Mouse (Mus musculus): ENCODE data around the gene Dner. TPM values are rescaled to one million over a fixed set of nuclear protein-coding genes. Genes with fewer than 3 reads are reported as not detected.

Dner gene
- 76.4 and 78.0 TPM in 2 replicates for polyA plus RNA-seq (2016; fragmentation: Nextera tagmentation; extraction: Ambion mirVana)

DNA sequence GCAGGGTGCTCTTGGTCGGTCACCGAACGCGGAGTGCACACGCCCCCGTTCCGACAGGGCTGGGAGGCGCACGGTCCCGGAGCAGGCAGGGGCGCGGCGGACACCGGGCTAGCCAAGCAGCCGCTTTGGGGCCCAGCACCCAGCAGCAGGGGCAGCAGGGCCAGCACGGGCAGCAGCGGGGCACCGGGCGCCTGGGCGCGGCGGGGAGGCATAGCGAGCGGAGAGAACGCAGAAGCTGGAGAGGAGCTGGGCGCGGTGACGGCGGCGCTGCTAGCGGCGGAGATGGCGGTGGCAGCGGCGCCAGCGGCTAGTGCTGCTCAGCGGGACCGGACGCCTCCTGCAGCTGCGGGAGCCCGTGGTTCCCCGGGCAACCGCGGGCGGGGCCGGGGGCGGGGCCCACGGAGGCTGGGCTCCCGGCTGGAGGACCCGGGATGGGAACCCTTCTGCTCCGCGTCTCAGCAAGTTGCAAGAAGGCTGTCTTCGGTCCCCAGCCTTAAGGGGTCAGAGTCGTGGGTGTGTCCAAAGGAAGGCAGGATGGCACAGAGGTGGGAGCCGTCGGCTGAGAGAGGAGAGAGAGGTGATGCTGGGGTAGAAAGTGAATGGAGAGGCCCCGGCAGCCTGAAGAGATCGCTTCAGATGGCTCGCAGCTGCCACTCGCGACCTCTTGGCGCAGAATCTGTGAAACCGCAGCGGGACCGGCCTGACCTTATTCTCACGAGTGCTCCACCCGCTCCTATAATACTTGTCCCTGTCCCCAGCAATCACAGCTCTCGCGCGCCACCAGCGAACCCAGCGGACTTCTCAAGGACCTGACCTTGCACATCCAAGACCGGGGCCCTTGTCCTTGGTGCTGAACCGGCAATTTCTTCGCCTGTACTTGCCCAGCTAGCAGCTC, at the start of gene Dner:
Dner (minus strand) TSS at position 705 of the 895 bp plus-strand sequence.
- peak within 1 kb of the TSS; percentile 94 for H3K27ac ChIP-seq (replicated peaks)
- H3K36me3 ChIP-seq: no peaks in the 10 kb centered on the region
- no peaks in the 10 kb centered on the region for H3K9me3 ChIP-seq
- peaks cover 5% of the 10 kb centered on the region; the same call in 1 of the 2 replicates for H3K27me3 ChIP-seq
- peak within 1 kb of the TSS; percentile 92 for H3K4me2 ChIP-seq (replicated peaks)
- peaks cover 13% of the 10 kb centered on the region for H3K4me1 ChIP-seq
- H3K4me3 ChIP-seq: peak within 1 kb of the TSS; percentile 87
- WGBS: 1% methylated on average over 70 of the region's 75 CpGs
- peak; percentile 88 for ATAC-seq (ENCODE audit: low FRiP score, low read depth)
- peak within 1 kb of the TSS; percentile 88 for H3K9ac ChIP-seq (replicated peaks)

DNA sequence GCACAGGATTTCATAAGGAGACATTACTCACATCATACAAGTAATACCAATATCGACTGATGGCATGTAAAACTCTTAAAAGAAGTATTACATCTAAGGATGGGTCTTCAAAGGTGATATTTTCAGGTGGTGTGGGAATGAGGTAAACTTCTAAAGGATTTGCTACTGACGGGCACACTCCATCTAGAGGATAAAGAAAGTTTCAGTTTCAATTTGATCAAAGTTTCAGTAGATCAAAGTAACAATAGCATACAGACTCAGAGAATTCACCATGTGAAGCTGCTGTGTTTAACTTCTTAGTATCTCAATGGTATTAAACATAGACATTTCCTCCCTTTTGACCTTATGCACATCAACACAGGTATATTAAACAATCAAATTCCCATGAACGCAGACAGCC, 46.1 kb upstream of the Dner start:
- ATAC-seq (ENCODE audit: low FRiP score, low read depth): no peak
- 86% methylated on average over 3 of the region's 3 CpGs for WGBS
- H3K4me1 ChIP-seq: no peaks in the 10 kb centered on the region
- no peak overlapping the region for H3K9ac ChIP-seq (replicated peaks)
- H3K4me3 ChIP-seq: no peak overlapping the region
- H3K4me2 ChIP-seq (replicated peaks): no peak overlapping the region
- no peaks in the 10 kb centered on the region for H3K27me3 ChIP-seq
- no peak overlapping the region for H3K27ac ChIP-seq (replicated peaks)
- H3K9me3 ChIP-seq: no peaks in the 10 kb centered on the region
- peaks cover 70% of the 10 kb centered on the region for H3K36me3 ChIP-seq

DNA sequence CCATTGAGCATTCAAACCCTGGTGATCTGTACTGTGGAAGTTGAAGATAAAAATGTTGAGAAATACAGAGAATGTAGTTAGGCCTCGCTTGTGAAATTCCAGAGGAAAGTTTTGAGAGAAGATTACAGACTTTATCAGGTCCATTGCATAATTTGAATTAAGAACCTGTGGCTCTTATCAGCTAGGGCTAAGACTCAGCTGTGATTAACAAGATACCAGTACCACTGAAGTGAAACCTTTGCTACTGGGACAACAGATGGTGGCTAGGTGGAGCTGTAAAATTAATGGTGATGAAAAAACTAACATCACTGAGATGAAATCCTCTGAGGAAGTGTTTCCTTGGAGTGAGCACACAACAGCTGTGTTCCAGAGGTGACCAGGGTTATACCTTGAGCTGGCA, 44.1 kb upstream of the Dner start:
- H3K9ac ChIP-seq (replicated peaks): no peak overlapping the region
- no peak overlapping the region for H3K27ac ChIP-seq (replicated peaks)
- no peaks in the 10 kb centered on the region for H3K4me1 ChIP-seq
- no peak for ATAC-seq (ENCODE audit: low FRiP score, low read depth)
- no peaks in the 10 kb centered on the region for H3K9me3 ChIP-seq
- H3K27me3 ChIP-seq: no peaks in the 10 kb centered on the region
- no peak overlapping the region for H3K4me3 ChIP-seq
- H3K36me3 ChIP-seq: peaks cover 69% of the 10 kb centered on the region
- WGBS: 90% methylated on average over 1 of the region's 1 CpGs
- H3K4me2 ChIP-seq (replicated peaks): no peak overlapping the region

DNA sequence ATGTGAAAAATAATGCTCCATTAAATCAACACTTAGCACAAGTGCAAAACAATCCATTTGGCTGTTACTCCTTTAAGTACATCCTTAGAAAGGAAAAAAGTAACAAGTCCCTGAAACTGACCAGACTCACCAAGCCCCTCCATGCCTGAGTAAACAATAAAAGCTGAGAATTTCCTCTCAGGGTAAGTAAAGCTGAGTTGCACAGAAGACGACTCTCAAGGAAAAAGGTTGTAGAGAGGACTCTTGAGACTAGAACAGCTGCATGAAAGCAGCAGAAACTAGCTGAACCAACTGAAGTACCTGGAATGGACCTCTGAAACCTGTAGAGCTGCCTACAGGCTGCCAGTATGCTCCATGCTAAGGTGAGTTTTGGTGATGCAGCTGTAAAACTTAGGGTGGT, 41.1 kb upstream of the Dner start:
- ATAC-seq (ENCODE audit: low FRiP score, low read depth): no peak
- Histone ChIP-seq H3K36me3 (peaks cover 55% of the 10 kb centered on the region), H3K4me1 (no peaks in the 10 kb centered on the region), H3K4me2 (replicated peaks) (no peak overlapping the region), H3K9ac (replicated peaks) (no peak overlapping the region), H3K4me3 (no peak overlapping the region), H3K27ac (replicated peaks) (no peak overlapping the region), H3K9me3 (no peaks in the 10 kb centered on the region), H3K27me3 (no peaks in the 10 kb centered on the region)
- 56% methylated on average over 1 of the region's 1 CpGs for WGBS

DNA sequence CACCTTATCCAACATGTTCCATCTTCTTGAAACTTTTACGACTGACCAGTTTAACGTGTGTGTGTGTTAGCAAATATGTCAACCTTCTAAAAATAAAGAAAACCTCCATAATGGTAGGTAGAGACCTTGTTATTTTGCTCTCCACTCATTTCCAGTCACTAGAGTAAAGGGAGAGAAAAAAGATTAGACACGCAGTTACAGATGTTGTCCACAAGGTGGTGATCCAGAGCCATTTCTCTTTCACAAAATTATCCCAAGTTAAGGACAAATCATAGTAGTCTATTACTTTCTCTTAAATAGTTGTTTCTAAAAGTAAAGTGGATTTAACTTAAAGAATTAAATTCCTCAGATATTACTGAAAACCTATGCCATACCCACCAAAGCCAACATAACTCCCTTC, 37.8 kb upstream of the Dner start:
- H3K9me3 ChIP-seq: no peaks in the 10 kb centered on the region
- H3K27me3 ChIP-seq: no peaks in the 10 kb centered on the region
- H3K4me1 ChIP-seq: no peaks in the 10 kb centered on the region
- peaks cover 48% of the 10 kb centered on the region for H3K36me3 ChIP-seq
- H3K27ac ChIP-seq (replicated peaks): no peak overlapping the region
- no peak overlapping the region for H3K9ac ChIP-seq (replicated peaks)
- ATAC-seq (ENCODE audit: low FRiP score, low read depth): no peak
- 60% methylated on average over 3 of the region's 3 CpGs for WGBS
- no peak overlapping the region for H3K4me3 ChIP-seq
- H3K4me2 ChIP-seq (replicated peaks): no peak overlapping the region

DNA sequence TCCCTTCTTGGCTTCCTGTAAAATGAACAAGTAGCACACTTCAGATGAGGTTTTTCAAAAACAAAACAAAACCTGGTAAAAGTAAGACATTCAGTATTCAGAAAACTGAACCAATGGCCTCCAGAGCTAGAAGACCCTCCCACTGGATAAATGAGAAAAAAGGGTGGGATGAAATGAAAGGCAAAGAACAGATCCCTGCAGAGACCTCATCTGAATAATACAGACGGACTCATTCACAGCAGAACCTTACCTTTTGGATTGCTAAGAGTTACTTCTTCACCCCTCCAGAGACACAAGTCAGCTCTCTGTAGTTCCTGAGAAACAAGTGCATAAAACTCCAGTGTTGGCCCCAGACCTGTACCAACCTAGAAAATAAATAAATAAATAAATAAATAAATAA, 35.7 kb upstream of the Dner start:
- 79% methylated on average over 1 of the region's 1 CpGs for WGBS
- Histone ChIP-seq H3K9ac (replicated peaks) (no peak overlapping the region), H3K4me1 (no peaks in the 10 kb centered on the region), H3K4me3 (no peak overlapping the region), H3K36me3 (peaks cover 40% of the 10 kb centered on the region), H3K27me3 (no peaks in the 10 kb centered on the region), H3K4me2 (replicated peaks) (no peak overlapping the region), H3K27ac (replicated peaks) (no peak overlapping the region), H3K9me3 (no peaks in the 10 kb centered on the region)
- no peak for ATAC-seq (ENCODE audit: low FRiP score, low read depth)

DNA sequence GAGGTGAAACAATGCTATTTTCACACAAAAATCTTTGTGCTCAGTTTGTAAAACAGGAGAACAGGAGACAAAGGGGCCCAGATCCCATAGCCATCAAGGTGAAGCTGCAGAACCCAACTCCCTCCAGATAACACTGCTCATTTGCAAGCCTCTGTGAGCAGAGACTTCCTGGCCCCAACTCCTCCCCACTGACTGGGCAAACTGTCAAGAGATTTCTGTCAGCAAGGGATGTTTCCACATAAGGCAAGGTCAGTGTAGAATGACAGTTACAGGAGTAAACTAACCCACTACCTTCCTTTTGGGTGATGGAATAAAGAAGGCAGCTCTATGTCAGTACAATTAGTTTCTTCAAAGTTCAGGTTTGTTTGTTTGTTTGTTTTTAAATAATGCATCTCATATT, 26.8 kb upstream of the Dner start:
- no peak overlapping the region for H3K9ac ChIP-seq (replicated peaks)
- H3K36me3 ChIP-seq: peaks cover 50% of the 10 kb centered on the region
- no peaks in the 10 kb centered on the region for H3K9me3 ChIP-seq
- no peaks in the 10 kb centered on the region for H3K27me3 ChIP-seq
- no peaks in the 10 kb centered on the region for H3K4me1 ChIP-seq
- no peak overlapping the region for H3K4me2 ChIP-seq (replicated peaks)
- H3K4me3 ChIP-seq: no peak overlapping the region
- ATAC-seq (ENCODE audit: low FRiP score, low read depth): no peak
- no peak overlapping the region for H3K27ac ChIP-seq (replicated peaks)

DNA sequence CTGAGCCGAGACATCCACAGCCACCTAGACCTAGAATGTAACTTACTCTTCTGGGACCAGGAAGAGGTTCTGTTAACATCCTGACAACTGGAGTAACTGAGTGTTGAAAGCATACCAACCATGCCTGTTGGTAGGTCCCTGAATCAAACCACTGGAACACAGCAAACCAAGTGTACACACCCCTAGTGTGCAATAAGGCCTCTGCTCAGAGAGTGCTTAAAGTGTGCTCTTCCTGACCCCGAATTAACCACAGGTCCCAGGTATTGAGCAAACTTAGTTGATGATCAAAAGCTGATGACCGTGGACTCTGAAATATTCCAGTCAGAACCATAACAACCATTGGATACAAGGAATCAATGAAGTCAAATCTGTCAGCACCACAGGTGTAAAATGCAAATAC, 26.4 kb upstream of the Dner start:
- H3K4me1 ChIP-seq: no peaks in the 10 kb centered on the region
- 0 out of 2 replicates have a peak, but pooled peaks have one; percentile 4 for ATAC-seq (ENCODE audit: low FRiP score, low read depth)
- no peaks in the 10 kb centered on the region for H3K27me3 ChIP-seq
- H3K9me3 ChIP-seq: no peaks in the 10 kb centered on the region
- H3K36me3 ChIP-seq: peaks cover 45% of the 10 kb centered on the region
- no peak overlapping the region for H3K4me3 ChIP-seq
- no peak overlapping the region for H3K9ac ChIP-seq (replicated peaks)
- no peak overlapping the region for H3K27ac ChIP-seq (replicated peaks)
- no peak overlapping the region for H3K4me2 ChIP-seq (replicated peaks)
- 98% methylated on average over 3 of the region's 3 CpGs for WGBS

DNA sequence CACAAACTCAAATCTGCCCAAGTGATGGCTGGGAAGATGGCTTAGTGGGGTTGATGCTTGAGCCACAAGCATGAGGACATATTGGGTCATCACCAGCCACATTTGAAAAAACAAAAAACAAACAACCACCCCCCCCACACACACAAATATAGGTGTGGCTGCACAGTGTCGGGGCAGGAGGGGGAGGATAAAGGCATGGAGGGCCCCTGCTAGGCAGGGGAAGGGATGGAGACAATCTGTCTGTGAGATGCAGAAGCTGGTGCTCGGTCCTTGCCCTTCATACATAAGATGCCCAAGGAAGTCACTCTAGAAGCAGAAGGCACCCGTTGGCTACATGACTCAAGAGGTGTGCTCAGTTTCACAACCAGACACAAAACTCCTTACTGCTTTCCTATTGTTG, 25.9 kb upstream of the Dner start:
- Histone ChIP-seq H3K9ac (replicated peaks) (no peak overlapping the region), H3K36me3 (peaks cover 44% of the 10 kb centered on the region), H3K4me1 (no peaks in the 10 kb centered on the region), H3K27ac (replicated peaks) (no peak overlapping the region), H3K4me3 (no peak overlapping the region), H3K27me3 (no peaks in the 10 kb centered on the region), H3K4me2 (replicated peaks) (no peak overlapping the region), H3K9me3 (no peaks in the 10 kb centered on the region)
- WGBS: 87% methylated on average over 3 of the region's 3 CpGs
- peak; percentile 34; the same call in 1 of the 2 replicates for ATAC-seq (ENCODE audit: low FRiP score, low read depth)

GRCm38 (mm10) chr1:84709810-84710785, 14.1 kb upstream of the Dner start:
- peak overlapping the region; percentile 59 for H3K4me2 ChIP-seq (replicated peaks)
- ATAC-seq (ENCODE audit: low FRiP score, low read depth): peak; percentile 81
- no peaks in the 10 kb centered on the region for H3K4me1 ChIP-seq
- no peaks in the 10 kb centered on the region for H3K36me3 ChIP-seq
- H3K27ac ChIP-seq (replicated peaks): peak overlapping the region; percentile 64
- no peaks in the 10 kb centered on the region for H3K9me3 ChIP-seq
- H3K9ac ChIP-seq (replicated peaks): peak overlapping the region; percentile 46; the same call in 1 of the 2 replicates
- H3K4me3 ChIP-seq: peak overlapping the region; percentile 35
- WGBS: 19% methylated on average over 31 of the region's 31 CpGs
- H3K27me3 ChIP-seq: peaks cover 5% of the 10 kb centered on the region; the same call in 1 of the 2 replicates

DNA sequence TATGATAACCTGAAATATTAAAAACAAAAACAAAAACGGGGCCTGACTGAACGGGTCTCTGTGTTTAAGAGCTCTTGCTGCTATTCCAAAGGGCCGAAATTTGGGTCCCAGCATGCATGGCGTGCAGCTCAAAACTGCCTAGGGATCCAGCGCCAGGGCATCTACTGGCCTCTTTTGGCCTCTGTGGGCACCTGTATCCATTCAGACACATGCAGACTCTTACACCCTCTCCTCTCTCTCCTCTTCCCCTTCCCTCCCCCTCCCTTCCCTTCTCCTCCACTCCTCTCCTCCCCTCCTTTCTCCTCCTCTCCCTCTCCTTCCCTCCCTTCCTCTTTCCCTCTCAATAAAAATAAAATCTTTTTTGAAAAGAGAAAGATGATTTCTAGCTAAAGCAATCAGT, 13.4 kb upstream of the Dner start:
- H3K9ac ChIP-seq (replicated peaks): peak overlapping the region; percentile 46; the same call in 1 of the 2 replicates
- H3K4me3 ChIP-seq: peak overlapping the region; percentile 35
- no peaks in the 10 kb centered on the region for H3K4me1 ChIP-seq
- no peaks in the 10 kb centered on the region for H3K36me3 ChIP-seq
- no peaks in the 10 kb centered on the region for H3K9me3 ChIP-seq
- peaks cover 5% of the 10 kb centered on the region; the same call in 1 of the 2 replicates for H3K27me3 ChIP-seq
- H3K27ac ChIP-seq (replicated peaks): no peak overlapping the region
- whole genome bisulfite sequencing: 9% methylated on average over 5 of the region's 5 CpGs
- ATAC-seq (ENCODE audit: low FRiP score, low read depth): peak; percentile 63
- H3K4me2 ChIP-seq (replicated peaks): peak overlapping the region; percentile 59

- no peak overlapping the region for H3K4me2 ChIP-seq (replicated peaks)
- 0 out of 2 replicates have a peak, but pooled peaks cover 5% of the 10 kb centered on the region for H3K4me1 ChIP-seq
- H3K4me3 ChIP-seq: no peak overlapping the region
- H3K9ac ChIP-seq (replicated peaks): no peak overlapping the region
- ATAC-seq (ENCODE audit: low FRiP score, low read depth): no peak
- peaks cover 5% of the 10 kb centered on the region; the same call in 1 of the 2 replicates for H3K27me3 ChIP-seq
- H3K27ac ChIP-seq (replicated peaks): no peak overlapping the region
- H3K9me3 ChIP-seq: no peaks in the 10 kb centered on the region
- no peaks in the 10 kb centered on the region for H3K36me3 ChIP-seq
- WGBS: 100% methylated on average over 6 of the region's 6 CpGs
Measured at GRCm38 (mm10) chr1:84700254-84700653, 4.2 kb upstream of the Dner start.

Data from midbrain, embryonic 12.5 days (tissue).